ENCODE assay signal across 10 mouse cellular contexts in genomic region chr1:153535611-153536010, GRCm38 (mm10). TPM values are rescaled to one million over a fixed set of nuclear protein-coding genes. Genes with fewer than 3 reads are reported as not detected.
A peak's percentile ranks its signal among the peaks of the same experiment; 100 is the strongest.
DNase-seq lines count a peak whose midpoint lies in the region; ATAC-seq and TF ChIP-seq lines count a peak whose summit lies in the region.
"Had no signal": no experiment of that assay in that cellular context is flagged by ENCODE, and none has a peak within 500 bp of the region (broad histone marks: within the 10 kb centered on the region; RNA-seq: fewer than 3 reads in every experiment).

No protein-coding gene starts in this region.

- WGBS in forebrain, embryonic 12.5 days: 17% methylated on average over 9 of the region's 9 CpGs
- 27% methylated on average over 9 of the region's 9 CpGs for WGBS in forebrain, embryonic 16.5 days
- WGBS in midbrain, embryonic 12.5 days: 28% methylated on average over 9 of the region's 9 CpGs

- peak; percentile 56 for DNase-seq in left cerebral cortex, postnatal 4 days
- DNase-seq in left cerebral cortex, adult 9 months (ENCODE audit: low spot score in 2 of 2): no peak
- peak; percentile 53 for DNase-seq in brain, embryonic 14.5 days (ENCODE audit: low read depth)
- no peak for DNase-seq in thymus, postnatal 0 days (ENCODE audit: low spot score)
- no peak for DNase-seq in left cerebral cortex, postnatal 36 days (ENCODE audit: low spot score in 2 of 2)
- DNase-seq: liver, embryonic 13.5 days had no signal

- no peaks in the 10 kb centered on the region for H3K9me3 ChIP-seq in forebrain, embryonic 12.5 days
- H3K9me3 ChIP-seq in forebrain, embryonic 16.5 days (ENCODE audit: control insufficient read depth, low read length): no peaks in the 10 kb centered on the region
- no peaks in the 10 kb centered on the region for H3K9me3 ChIP-seq in midbrain, embryonic 12.5 days
- H3K9me3 ChIP-seq: liver, embryonic 13.5 days; neural tube, embryonic 13.5 days had no signal

- H3K27me3 ChIP-seq in forebrain, embryonic 12.5 days: no peaks in the 10 kb centered on the region
- H3K27me3 ChIP-seq in forebrain, embryonic 16.5 days (replicated peaks; ENCODE audit: control insufficient read depth, insufficient read depth, low read length): no peaks in the 10 kb centered on the region
- H3K27me3 ChIP-seq in midbrain, embryonic 12.5 days: no peaks in the 10 kb centered on the region
- H3K27me3 ChIP-seq: liver, embryonic 13.5 days; neural tube, embryonic 13.5 days had no signal

- TF ChIP-seq POLR2A in brain, embryonic 14.5 days (IDR thresholded peaks at IDR 0.05; ENCODE audit: borderline replicate concordance, extremely low read depth, insufficient read depth, insufficient read length, poor library complexity, severe bottlenecking): no peak

- H3K4me2 ChIP-seq in forebrain, embryonic 12.5 days: no peak overlapping the region
- H3K4me2 ChIP-seq in forebrain, embryonic 16.5 days (ENCODE audit: low read length): no peak overlapping the region
- no peak overlapping the region for H3K4me2 ChIP-seq in midbrain, embryonic 12.5 days (replicated peaks)
- H3K4me2 ChIP-seq: liver, embryonic 13.5 days; neural tube, embryonic 13.5 days had no signal

- intact Hi-C loops in left cerebral cortex, postnatal 4 days (cut with DNase I): no loop called here
- intact Hi-C loops in left cerebral cortex, postnatal 36 days (cut with DNase I): no loop called here

- peak overlapping the region; percentile 61; the same call in 1 of the 2 replicates for H3K27ac ChIP-seq in forebrain, embryonic 12.5 days
- no peak overlapping the region for H3K27ac ChIP-seq in forebrain, embryonic 16.5 days (ENCODE audit: low read length)
- peak overlapping the region; percentile 60 for H3K27ac ChIP-seq in midbrain, embryonic 12.5 days (replicated peaks)
- H3K27ac ChIP-seq: liver, embryonic 13.5 days; neural tube, embryonic 13.5 days had no signal

- no peak overlapping the region for H3K4me3 ChIP-seq in forebrain, embryonic 12.5 days (replicated peaks)
- H3K4me3 ChIP-seq in forebrain, embryonic 16.5 days (replicated peaks; ENCODE audit: low read length): no peak overlapping the region
- no peak overlapping the region for H3K4me3 ChIP-seq in midbrain, embryonic 12.5 days
- H3K4me3 ChIP-seq: liver, embryonic 13.5 days; neural tube, embryonic 13.5 days had no signal

- H3K4me1 ChIP-seq in forebrain, embryonic 12.5 days: peaks cover 38% of the 10 kb centered on the region
- peaks cover 11% of the 10 kb centered on the region for H3K4me1 ChIP-seq in forebrain, embryonic 16.5 days (replicated peaks; ENCODE audit: control insufficient read depth, insufficient read depth, low read length)
- H3K4me1 ChIP-seq in midbrain, embryonic 12.5 days: peaks cover 31% of the 10 kb centered on the region

- no peak overlapping the region for H3K9ac ChIP-seq in forebrain, embryonic 12.5 days
- H3K9ac ChIP-seq in forebrain, embryonic 16.5 days (replicated peaks; ENCODE audit: low read depth, low read length): no peak overlapping the region
- H3K9ac ChIP-seq in midbrain, embryonic 12.5 days (replicated peaks): no peak overlapping the region
- H3K9ac ChIP-seq: liver, embryonic 13.5 days; neural tube, embryonic 13.5 days had no signal

- ATAC-seq in forebrain, embryonic 12.5 days (ENCODE audit: low FRiP score): 0 out of 2 replicates have a peak, but pooled peaks have one; percentile 9
- ATAC-seq in forebrain, embryonic 16.5 days: no peak
- ATAC-seq in midbrain, embryonic 12.5 days (ENCODE audit: low FRiP score, low read depth): no peak

- TF ChIP-seq CTCF in brain, embryonic 14.5 days (IDR thresholded peaks at IDR 0.05; ENCODE audit: borderline replicate concordance, extremely low read depth, insufficient read depth, insufficient read length): no peak

- H3K36me3 ChIP-seq in forebrain, embryonic 12.5 days (replicated peaks): no peaks in the 10 kb centered on the region
- H3K36me3 ChIP-seq in forebrain, embryonic 16.5 days (ENCODE audit: control insufficient read depth, insufficient read depth): no peaks in the 10 kb centered on the region
- H3K36me3 ChIP-seq in midbrain, embryonic 12.5 days: no peaks in the 10 kb centered on the region
- H3K36me3 ChIP-seq: liver, embryonic 13.5 days; neural tube, embryonic 13.5 days had no signal

RNA-seq across cellular contexts. Expression of gene Npl, which starts 14.2 kb away (rescaled TPM):
- polyA plus RNA-seq in forebrain, embryonic 12.5 days (2016; fragmentation: Nextera tagmentation; extraction: Ambion mirVana): 10.9 and 11.1 TPM in 2 replicates
- polyA plus RNA-seq in forebrain, embryonic 16.5 days (2015; fragmentation: Nextera tagmentation; extraction: Ambion mirVana): 6.6 and 8.8 TPM in 2 replicates
- 1 to 10 TPM; 5.4 to 6.8 TPM for total RNA-seq in left cerebral cortex, postnatal 4 days (2021)
- polyA plus RNA-seq in brain, embryonic 14.5 days (2012; rRNA removed): 4.9 and 6.6 TPM in 2 replicates
- polyA plus RNA-seq in midbrain, embryonic 12.5 days (2016; fragmentation: Nextera tagmentation; extraction: Ambion mirVana): 16.3 and 16.7 TPM in 2 replicates
- 22.0 and 23.9 TPM in 2 replicates for polyA plus RNA-seq in thymus, postnatal 0 days (2015; fragmentation: Nextera tagmentation; extraction: Ambion mirVana)
- 1 to 10 TPM; 3.8 to 6.1 TPM for total RNA-seq in left cerebral cortex, postnatal 36 days (2021)

RNA-seq across cellular contexts. Expression of gene Dhx9, which starts 48.2 kb away (rescaled TPM):
- 51.1 and 58.9 TPM in 2 replicates for polyA plus RNA-seq in forebrain, embryonic 12.5 days (2016; fragmentation: Nextera tagmentation; extraction: Ambion mirVana)
- 30.8 and 38.4 TPM in 2 replicates for polyA plus RNA-seq in forebrain, embryonic 16.5 days (2015; fragmentation: Nextera tagmentation; extraction: Ambion mirVana)
- 100 to 1,000 TPM; 188 to 192 TPM for total RNA-seq in left cerebral cortex, postnatal 4 days (2021)
- polyA plus RNA-seq in brain, embryonic 14.5 days (2012; rRNA removed): 119 and 142 TPM in 2 replicates
- 50.3 and 53.9 TPM in 2 replicates for polyA plus RNA-seq in midbrain, embryonic 12.5 days (2016; fragmentation: Nextera tagmentation; extraction: Ambion mirVana)
- polyA plus RNA-seq in thymus, postnatal 0 days (2015; fragmentation: Nextera tagmentation; extraction: Ambion mirVana): 33.4 and 41.3 TPM in 2 replicates
- total RNA-seq in left cerebral cortex, postnatal 36 days (2021): 100 to 1,000 TPM in 1 of 2 experiments, 10 to 100 TPM in 1; 88.2 to 108 TPM

Comparison
In these comparisons a context has a peak if more than half of its experiments do, and no peak if none do; other contexts are left out.
1. DNase-seq: peak in left cerebral cortex, postnatal 4 days (single experiment) and brain, embryonic 14.5 days (single experiment); none in left cerebral cortex, adult 9 months (0 of 2), thymus, postnatal 0 days (single experiment) and left cerebral cortex, postnatal 36 days (0 of 2).